Mouse (Mus musculus) CH12.LX (cell line): ENCODE measurements around the gene Fcnb.

ENCODE experiments used
- EP300 ChIP-seq: IDR thresholded peaks from 2 replicates; pipeline ENCODE4 v1.6.1; 2011; ENCODE audit warnings: low read length, improper control_type of control experiment
- KAT2A ChIP-seq: IDR thresholded peaks from 2 replicates; pipeline ENCODE4 v1.6.1; 2012; ENCODE audit warnings: low read length, improper control_type of control experiment, inconsistent platforms; ENCODE audit not compliant: insufficient replicate concordance
- TBP ChIP-seq: conservative IDR thresholded peaks from 2 replicates; pipeline ENCODE4 v1.6.1; 2011; ENCODE audit warnings: low read depth, low read length, improper control_type of control experiment
- USF2 ChIP-seq: conservative IDR thresholded peaks from 2 replicates; pipeline ENCODE4 v1.6.1; 2011; ENCODE audit warnings: low read depth, low read length, improper control_type of control experiment
- ZC3H11A ChIP-seq: IDR thresholded peaks from 2 replicates; pipeline ENCODE4 v1.6.1; 2012; ENCODE audit warnings: low read depth, mild to moderate bottlenecking, inconsistent platforms, low read length, improper control_type of control experiment

GRCm38 (mm10) chr2:28039647-28040325, 44.9 kb downstream of the Fcnb start:
- TF ChIP-seq KAT2A (no peak), USF2 (no peak), TBP (no peak), ZC3H11A (no peak), EP300 (no peak)
